Mouse (Mus musculus) cerebellum, adult 11-12 months (tissue): ENCODE measurements around the gene Slc35g3.
A peak's percentile ranks its signal among the peaks of the same experiment; 100 is the strongest.

ENCODE experiments used
- DNase-seq: peaks from one replicate; pipeline ENCODE4 v3.0.0; 2022

Slc35g3 gene

DNA sequence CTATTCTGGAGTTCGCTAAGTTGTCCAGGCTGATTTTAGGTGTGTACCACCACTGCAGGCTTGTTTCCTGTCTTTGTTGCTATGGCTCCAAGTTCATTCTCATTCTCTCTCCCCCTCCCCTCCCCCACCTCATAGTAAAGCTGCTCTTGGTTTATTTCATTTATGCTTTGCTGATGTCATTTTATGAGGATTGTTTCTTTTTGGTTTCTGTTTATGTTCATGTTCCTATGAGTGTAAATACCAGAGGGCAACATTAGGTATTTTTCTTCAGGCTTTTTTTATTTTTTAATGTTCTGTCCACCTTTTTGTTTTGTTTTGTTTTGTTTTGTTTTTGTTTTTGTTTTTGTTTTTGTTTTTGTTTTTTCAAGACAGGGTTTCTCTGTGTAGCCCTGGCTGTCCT is at the start of gene Slc35g3:
Slc35g3 (minus strand) TSS at position 101 of the 400 bp plus-strand sequence.
- no peak for DNase-seq

DNA sequence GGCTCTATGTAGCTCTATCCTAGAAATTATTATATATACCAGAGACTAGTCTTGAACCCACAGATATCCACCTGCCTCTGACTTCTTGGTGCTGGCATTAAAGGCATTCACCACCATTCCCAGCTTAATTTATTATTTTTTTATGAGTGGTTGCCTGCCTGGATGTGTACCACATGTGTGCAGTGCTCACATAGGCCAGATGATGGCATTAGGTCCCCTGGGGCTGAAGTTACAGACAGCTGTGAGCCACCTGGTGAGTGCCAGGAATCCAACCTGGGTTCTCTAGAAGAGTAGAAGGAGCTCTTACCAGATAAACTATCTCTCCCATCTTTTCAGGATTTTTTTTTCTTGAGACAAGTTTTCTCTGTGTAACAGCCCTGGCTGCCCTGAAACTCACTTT is 48.5 kb upstream of the Slc35g3 start:
- no peak for DNase-seq

- no peak for DNase-seq
Measured at GRCm38 (mm10) chr11:69807641-69808040, 45.9 kb upstream of the Slc35g3 start.

DNA sequence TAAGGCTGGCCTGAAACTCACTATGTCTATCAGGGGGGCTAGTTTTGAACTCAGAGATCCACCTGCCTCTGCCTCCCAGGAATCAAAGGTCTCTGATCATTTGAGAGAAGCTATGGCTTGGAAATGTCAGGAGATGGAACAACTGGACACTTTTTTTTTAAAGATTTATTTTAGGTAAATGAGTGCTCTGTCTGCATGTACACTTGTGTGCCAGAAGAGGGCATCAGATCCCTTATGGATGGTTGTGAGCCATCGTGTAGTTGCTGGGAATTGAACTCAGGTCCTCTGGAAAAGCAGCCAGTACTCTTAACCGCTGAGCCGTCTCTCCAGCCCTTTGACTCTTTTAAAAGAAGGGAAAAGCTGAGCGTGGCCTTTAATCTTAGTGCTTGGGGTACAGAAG is 44.6 kb upstream of the Slc35g3 start:
- no peak for DNase-seq

- DNase-seq: no peak
Measured at GRCm38 (mm10) chr11:69804972-69805909, 43.5 kb upstream of the Slc35g3 start, which contains the start of gene Tmem102. Gene Tmem102 (minus strand): TSS chr11:69805624.

DNA sequence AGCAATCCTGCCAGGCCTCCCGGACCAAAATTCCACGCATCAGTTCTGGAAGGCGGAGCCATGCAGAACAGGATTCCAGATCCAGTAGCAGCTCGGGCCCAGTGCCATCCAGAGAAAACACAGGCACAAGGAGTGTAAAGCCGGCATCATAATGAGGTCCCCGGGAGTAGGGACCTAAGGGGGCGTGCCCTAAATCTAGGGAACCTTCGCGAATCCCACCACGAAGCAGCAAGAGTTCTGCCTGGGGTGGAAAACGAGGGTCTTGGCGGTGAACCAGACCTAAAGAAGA is 42.8 kb upstream of the Slc35g3 start:
- no peak for DNase-seq

DNA sequence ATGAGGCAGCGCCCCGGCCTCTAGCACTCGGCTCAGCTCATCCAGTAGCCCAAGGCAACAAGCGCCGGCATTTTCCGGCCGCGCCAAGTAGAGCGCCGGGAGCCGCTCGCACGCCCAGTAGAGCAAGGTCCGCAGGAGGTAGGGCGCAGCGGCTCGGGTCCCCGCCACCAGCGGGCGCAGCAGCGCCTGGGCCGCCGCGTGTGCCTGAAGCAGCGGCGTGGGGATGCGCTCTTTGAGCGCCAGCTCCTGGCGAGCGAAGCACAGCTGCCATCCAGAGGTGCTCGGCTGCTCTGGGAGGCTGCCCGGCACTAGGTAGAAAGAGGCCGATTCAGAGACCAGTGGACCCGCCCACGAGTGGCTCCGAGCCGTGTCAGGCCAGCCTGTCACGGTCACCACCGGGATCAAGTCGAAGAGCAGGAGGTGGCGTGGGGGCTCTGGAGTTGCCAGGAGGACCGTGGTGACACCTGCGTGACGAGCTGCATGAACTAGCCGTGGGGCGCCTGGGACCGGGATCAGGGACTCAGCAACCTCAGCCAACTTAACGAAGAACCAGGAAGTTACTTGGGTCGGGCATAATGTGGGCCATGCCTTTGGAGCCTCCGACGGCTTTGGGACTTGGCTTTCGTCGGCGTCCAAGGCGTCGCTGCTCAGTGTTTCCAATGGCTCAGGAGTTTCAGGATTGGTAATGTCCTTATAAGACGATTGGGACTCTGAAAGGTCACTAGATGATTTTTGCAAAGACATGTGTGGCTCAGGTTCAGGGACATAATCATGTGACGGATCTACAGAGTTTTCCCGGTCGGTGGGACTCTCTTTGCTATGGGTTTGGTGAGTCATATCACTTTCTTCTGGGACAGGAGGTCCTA is 42.3 kb upstream of the Slc35g3 start:
- no peak for DNase-seq

- DNase-seq: no peak
Measured at GRCm38 (mm10) chr11:69803328-69803727, 41.6 kb upstream of the Slc35g3 start.

DNA sequence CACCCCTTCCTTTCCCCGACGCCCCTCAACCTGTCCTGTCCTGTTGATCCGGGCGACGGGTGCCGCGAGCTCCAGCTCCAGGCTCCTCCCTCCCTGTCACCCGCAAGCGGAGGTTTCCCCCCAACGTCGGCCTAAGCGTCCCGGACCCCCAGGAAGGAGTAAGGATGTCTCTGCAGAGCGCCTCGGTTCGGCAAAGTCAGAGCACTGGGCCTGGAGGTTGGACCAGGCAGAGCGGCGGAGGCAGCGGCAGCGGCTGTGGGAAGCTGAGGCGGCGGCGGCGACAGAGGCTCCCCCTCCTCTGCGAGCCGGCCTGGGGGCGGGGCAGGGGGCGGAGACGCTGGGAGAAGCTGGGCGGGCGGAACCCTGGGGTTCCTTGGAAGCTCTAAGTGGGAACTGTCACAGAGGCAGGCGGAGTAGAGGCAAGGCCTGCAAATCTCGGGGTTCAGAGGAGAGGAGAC is 40.9 kb upstream of the Slc35g3 start:
- DNase-seq: peak; percentile 54

DNA sequence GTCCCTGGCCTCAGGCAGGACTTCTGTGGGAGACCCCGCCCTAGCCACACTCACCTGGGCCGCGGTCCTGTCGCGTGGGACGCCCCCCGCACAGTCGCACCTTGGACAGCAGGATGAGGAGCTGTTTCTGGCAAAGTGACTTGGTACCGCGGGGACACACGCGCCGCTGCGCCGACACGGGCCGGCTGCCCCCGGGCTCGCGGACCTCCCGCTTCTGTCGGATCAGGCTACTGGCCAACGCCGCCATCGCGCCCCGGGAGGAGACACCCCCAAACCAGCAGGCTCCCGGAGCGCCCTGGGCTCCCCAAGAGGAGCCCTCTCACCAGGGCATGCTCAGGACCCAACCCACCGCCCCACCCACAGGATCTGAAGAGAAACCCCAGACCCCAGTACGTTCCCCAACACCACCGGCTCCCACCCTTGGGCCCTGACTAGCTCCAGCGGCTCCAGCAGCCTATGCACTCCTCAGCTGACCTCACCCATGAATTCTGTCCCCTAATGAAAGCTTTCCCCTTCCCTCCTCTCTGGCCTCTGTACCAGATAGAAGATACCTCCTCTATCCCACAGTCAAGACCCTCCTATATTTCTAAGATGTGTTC is 39.7 kb upstream of the Slc35g3 start, which contains the start of gene Fgf11:
Fgf11 (minus strand) TSS at position 479 of the 599 bp plus-strand sequence.
- DNase-seq: no peak

GRCm38 (mm10) chr11:69800392-69801197 is 38.8 kb upstream of the Slc35g3 start:
- peak; percentile 43 for DNase-seq

- DNase-seq: no peak
Measured at GRCm38 (mm10) chr11:69800138-69800391, 38.3 kb upstream of the Slc35g3 start.

- no peak for DNase-seq
Measured at GRCm38 (mm10) chr11:69799394-69800137, 37.8 kb upstream of the Slc35g3 start.

GRCm38 (mm10) chr11:69797924-69798323 is 36.2 kb upstream of the Slc35g3 start:
- DNase-seq: no peak

DNA sequence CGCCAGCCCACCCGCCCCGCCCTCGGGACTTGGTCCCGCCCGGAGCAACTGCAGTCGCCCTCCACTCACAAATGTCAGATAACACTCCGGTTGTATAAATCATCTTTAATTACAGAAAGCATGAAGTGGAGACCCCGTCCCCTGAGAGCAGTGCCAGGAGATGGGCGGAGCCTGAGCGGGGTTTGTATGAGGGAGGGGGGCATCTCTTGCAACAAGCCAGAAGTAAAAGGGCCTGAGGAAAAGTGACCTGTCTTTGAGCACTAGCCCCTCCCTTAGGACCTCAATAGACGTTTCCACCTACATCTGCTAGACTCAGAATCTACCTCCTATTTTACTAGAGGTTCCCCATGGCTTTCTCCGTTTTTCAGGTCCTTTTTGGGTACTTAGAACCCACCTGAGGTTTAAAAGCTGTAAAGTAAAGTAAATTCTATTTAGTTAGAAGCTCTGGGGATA is 34.2 kb upstream of the Slc35g3 start:
- DNase-seq: peak; percentile 47

- DNase-seq: peak; percentile 93
Measured at GRCm38 (mm10) chr11:69795168-69795982, 33.6 kb upstream of the Slc35g3 start, which contains the start of gene Chrnb1. Gene Chrnb1 (minus strand): TSS chr11:69795943.

- no peak for DNase-seq
Measured at GRCm38 (mm10) chr11:69793429-69793828, 31.7 kb upstream of the Slc35g3 start.

DNA sequence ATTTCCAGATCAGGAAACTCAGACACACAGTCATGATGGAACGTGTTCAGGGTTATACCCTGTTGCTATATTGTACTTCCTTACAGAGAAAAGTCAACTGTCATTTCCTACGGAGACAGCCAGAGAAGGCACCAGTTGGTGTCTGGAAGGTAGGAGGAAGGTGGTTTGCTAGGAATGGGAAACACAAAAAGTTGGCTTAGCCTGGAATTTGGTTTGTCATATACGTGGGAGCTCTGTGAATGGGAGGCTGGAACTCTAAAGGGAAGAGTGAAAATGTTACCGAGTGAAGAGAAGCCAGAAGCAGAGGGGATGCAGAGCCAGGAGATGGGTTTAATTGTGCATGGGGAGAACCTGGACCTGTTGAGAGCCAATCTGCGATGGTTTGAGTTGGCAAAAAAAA is 29.7 kb upstream of the Slc35g3 start:
- DNase-seq: no peak

- DNase-seq: no peak
Measured at GRCm38 (mm10) chr11:69789431-69789830, 27.7 kb upstream of the Slc35g3 start.

- no peak for DNase-seq
Measured at GRCm38 (mm10) chr11:69787306-69787705, 25.5 kb upstream of the Slc35g3 start.

- DNase-seq: no peak
Measured at GRCm38 (mm10) chr11:69784793-69785272, 23.1 kb upstream of the Slc35g3 start.
